Mouse (Mus musculus) CD4-positive, CD25-positive, alpha-beta regulatory T cell, adult 2 months (primary cell): ENCODE data around the gene Kcnd3.
A peak's percentile ranks its signal among the peaks of the same experiment; 100 is the strongest.

Source experiments
- DNase-seq: peaks from one replicate; pipeline ENCODE4 v3.0.0-alpha.2; 2012; ENCODE audit warnings: low read depth, low spot score

Kcnd3 gene

DNA sequence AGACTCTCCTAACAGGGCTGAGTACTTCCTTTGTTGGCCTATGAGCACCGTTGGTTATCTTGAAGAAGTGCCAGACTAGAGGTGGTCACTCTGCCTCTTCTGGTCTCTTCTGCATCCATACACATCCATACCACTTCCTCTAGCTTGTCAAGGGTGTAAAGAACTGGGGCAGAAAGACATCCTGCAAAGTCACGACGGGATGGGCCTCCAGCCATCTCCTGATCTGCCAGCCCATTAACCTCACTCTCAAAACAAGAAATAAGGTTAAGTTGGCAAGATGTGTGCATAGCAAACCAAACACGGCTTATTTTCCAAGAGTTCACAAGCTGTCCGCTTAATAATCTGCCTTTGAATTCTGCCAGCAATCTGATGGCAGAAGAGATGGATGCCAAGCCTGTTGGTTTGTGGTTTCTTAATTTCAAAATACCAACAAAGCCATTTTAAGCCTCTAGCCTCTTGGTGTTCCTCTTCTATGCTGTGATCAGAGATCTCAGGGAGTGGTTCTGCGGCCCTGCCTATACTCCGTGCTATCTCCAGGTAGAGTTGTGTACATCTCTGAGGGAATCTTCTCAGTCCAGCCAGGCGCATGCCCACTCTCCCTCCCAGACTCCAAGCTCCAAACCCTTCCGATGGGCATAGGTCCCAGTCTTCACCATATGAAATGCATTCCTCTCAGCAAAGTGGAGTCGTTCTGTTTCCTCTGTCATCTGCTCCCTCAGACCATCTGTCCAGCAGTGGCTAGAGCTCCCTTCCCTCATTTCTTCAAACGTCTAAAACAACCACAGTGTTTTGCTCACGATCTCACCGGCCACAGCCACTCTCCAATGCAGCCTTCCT is 201.6 kb downstream of the Kcnd3 start:
- DNase-seq: no peak

DNA sequence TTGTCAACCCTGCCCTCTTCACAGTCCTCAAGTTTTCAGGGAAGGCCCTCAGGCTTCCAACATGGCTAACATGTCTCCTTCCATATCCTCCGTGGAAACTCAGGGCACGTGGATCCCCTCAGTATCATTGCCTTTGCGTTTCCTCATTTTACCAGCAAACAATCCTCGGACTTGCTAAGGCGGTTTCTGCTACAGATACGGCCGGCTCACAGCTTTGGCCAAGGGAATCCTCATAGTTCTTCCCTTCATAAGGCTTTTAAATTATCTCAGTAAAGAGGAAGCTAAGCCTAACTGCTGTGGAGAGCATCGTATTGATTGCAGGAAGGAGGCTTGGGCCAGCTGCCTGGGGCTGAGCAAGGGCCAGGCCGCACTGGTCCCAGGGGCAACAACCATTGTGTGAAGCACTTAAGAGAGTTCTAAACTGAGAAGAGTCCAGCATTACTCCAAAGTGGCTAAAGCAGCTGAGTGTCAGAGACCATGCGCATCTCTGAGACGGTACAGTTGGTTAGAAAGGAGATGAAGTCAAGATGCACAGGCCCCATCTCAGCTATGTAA is 203.0 kb downstream of the Kcnd3 start:
- no peak for DNase-seq

DNA sequence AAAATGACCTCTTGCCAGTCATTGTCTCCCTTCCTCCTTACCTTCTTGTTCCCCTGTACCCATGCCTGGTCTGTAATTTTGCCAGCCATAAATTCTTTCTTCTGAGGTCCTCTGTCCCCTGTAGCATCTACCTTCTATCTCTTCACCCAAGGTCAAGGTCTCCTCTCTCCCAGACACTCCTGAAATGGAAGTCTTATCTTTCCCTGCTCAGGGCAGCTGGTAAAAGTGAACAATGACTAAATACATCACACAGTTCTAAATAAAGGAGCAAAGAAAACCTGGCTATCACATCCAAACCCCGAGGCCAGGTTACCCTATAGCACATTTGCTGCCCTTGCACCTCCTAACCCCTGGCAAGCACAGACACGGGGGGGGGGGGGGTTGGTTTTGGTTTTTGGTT is 208.4 kb downstream of the Kcnd3 start:
- no peak for DNase-seq

DNA sequence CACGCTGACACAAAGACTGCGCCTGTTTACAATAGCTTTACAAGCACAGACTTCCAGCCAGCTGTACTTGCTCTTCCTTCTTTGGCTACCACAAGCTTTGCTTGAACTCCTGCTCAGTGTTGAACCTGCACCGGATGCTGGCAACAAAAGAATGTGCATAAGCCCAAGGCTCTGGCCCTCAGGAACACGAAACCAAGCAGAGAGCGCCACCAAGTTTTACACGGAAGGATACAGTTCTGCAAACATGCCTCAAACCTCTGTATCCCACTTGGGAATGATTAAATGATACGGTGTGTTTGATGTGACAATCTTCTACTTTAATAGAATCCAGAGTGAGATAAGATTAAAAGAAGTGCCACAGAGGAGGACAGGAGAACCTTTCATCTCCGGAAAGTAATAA is 210.9 kb downstream of the Kcnd3 start:
- DNase-seq: no peak

DNA sequence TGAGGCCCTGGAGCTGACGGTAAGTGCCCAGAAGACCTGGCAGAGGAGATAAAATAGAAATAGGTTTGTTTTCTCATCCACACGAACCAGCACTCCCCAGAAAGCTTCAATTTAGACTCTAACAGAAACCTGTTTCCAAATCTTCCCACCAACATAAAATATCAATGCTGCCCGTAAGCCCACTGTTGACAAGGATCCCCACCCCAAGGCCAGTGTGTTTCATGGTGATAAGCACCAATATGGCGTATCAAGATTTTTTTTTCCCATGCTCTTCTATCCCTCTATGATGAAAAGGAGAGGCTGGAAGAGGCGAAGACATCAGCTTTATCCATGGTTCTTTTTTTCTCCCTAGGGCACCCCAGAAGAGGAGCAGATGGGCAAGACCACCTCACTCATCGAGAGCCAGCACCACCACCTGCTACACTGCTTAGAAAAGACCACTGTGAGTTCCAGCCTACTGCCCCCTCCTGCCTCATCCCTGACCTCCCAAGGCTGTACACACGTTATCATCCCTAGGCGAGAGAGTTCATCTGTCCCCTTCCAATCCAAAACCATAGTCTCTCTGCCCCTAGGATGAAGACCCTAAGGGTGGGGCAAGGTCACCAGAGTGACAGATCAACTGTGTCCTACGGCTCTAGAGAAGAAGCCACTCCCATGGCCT is 213.1 kb downstream of the Kcnd3 start:
- no peak for DNase-seq

DNA sequence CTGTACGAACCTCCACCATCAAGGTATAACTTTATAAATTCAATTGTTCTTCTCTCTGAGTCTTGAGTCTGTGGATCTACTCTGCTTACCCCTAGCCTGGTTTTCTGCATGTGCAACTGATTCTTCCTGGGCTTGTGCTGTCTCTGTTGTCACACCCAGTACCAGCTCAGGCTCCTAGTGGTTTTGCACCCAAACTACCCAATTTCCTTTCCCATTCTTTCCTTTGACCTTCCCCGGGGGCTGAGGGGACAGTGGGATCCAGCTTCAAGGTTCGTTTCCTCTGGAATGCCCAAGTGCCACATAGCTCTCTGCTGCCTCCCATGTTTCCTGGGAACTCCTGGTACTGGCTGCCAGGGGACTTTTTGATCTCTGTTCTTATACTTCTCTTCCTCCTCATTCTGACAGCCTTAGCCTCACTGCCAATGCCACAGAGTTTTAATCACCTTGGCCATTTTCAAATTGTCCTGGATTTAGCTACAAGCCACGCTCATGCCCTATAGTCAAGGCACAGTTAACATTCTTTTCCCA is 214.9 kb downstream of the Kcnd3 start:
- no peak for DNase-seq

DNA sequence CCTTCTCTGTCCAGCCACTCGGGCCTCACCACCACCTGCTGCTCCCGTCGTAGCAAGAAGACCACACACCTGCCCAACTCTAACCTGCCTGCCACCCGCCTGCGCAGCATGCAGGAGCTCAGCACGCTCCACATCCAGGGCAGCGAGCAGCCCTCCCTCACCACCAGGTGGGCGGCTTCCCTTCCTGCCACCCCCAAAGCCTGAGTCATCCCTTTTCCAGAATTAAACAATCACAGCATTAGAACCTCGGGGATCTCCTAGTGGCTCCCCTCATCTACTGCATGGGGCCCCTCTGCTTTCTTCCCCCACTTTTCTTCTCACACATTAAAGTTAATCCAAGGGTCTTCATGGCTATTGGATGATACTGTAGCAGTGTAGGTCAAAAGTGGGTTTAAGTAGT is 216.0 kb downstream of the Kcnd3 start:
- no peak for DNase-seq

DNA sequence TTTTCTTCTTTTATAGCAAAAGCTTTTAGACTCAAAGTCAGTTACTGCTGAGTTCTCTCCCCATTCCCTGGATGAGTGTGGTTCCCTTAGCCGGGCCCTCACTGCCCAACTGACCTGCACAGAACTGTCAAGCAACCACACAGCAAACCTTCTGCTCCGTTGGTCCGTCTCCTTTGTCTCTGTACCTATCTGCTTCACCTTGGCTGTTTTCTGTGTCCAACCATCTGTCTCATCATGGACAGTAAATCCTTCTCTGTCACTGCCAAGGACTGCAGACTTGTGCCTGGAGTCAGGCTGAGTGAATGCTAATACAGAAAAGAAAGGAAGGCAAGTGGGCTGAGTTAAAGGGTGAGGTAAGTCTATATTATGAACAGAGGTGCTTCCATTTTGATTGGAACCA is 217.6 kb downstream of the Kcnd3 start:
- no peak for DNase-seq

DNA sequence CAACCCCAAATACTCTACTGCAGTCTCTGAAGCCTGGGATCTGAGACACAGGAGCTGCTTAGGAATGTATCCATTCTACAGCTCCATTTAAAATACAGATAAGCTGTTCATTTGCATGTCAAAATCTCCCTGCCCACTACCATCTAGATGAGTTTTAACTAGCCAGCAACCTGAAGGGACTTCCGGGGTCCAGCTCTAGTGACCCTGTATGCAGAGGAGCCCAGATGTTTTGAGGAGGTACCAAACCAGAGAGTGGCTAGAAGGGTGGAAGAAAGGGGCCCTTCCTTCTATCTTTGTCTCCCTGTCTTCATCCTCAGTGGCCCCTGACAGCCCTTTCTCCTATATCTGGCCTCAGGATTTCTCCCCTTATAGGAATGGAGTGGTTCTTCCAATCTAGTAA is 218.7 kb downstream of the Kcnd3 start:
- no peak for DNase-seq

DNA sequence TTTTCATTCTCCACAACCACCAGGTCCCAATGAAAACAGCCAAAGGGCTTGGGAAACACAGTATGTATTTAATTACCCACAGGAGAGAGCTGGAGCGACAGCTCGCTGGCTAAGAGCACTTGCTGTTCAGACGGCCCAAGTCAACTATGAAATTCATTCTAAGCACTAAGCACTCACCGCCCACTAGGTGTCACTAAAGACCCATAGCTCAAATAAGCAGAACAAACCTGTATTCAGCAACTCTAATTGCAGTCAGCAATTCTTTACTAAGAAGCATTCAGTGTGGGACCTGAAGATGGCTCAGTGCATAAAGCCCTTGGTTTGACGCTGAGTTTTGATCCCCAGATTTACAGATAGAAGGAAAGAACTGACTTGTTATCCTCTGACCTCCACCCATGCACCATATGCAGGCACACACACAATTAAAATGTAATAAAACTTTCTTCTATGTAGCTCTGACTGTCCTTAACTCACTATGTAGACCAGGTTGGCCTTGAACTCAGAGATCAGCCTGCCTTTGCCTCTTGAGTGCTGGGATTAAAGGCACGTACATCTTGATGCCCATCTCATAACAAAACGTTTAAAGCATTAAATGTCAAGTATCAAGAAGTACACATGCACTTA is 222.6 kb downstream of the Kcnd3 start:
- DNase-seq: peak; percentile 92

DNA sequence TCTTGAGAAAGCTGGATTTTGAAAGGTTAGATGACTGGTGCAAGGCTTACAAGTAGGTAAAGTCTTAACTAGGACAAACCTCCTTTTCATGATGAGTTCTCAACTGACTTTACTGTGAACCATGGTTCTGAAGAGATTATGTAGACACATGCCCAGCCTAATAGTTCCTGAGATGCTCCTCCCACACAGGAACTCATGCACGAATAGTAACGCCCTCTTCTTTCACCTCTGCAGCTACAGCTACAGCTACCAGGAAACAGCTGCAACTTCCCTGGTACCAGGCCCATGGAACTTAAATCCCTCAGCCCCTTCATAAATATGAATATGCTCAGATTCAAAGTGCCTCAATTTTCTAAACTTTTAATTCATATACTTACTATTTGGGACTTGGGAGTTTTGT is 223.8 kb downstream of the Kcnd3 start:
- DNase-seq: peak; percentile 46

DNA sequence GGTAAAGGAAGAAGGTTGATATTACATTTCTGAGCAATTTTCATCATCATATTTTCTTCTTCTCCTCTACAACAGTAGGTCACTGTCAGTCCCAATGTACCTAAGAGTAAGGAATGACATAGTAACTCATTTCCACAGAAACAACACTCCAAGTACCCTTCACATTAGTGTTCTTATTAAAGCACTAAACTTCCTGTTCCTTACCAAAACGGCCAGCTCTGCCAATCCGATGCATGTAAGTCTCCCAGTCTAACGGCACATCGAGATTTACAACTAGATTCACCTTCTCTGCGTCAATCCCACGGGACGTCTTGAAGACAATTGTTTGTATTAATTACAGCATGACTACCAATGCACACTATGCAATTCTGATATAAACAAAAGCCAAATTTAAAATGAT is 228.2 kb downstream of the Kcnd3 start:
- no peak for DNase-seq

DNA sequence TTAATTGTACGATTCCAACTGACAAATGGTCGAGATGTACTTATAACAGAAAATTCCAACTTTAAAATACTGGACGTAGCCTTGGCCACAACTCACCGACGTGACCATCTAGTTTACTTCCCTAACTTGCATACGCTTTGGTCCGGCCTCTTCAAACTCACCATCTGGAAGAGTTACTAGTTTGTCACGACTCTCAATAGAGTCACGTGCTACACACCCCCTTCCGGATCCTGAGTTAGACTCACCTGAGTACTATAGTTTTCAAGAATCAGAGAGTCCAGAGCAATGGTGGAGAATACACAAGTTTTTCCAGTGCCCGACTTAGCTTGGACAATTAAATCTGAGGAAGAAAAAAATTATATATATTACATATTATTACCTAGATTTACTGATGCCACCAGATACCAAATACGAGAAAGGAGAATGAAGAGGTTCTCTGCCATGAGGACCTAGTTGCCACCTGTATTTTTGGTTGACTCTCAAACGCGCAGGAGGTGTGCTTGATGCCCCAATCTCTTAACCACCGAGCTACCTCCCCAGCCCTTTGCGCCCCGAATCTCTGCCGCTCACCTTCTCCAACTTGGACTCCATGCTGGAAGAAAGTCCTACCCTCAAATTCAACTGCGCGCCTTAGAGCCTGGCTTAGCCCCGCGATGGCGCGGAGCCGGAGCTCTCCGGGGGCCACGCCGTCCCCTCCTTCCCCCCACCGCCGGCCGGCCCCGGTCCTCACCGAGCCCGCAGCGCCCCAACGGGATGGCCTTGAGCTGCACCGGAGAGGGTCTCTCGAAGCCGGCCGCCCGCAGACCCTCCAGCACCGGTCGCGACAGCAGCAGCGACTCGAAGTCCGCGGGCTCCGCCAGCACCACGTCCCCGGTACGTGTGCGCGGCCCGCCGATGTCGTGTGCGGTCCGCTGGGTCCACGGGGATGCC is 234.5 kb downstream of the Kcnd3 start:
- peak; percentile 28 for DNase-seq

DNA sequence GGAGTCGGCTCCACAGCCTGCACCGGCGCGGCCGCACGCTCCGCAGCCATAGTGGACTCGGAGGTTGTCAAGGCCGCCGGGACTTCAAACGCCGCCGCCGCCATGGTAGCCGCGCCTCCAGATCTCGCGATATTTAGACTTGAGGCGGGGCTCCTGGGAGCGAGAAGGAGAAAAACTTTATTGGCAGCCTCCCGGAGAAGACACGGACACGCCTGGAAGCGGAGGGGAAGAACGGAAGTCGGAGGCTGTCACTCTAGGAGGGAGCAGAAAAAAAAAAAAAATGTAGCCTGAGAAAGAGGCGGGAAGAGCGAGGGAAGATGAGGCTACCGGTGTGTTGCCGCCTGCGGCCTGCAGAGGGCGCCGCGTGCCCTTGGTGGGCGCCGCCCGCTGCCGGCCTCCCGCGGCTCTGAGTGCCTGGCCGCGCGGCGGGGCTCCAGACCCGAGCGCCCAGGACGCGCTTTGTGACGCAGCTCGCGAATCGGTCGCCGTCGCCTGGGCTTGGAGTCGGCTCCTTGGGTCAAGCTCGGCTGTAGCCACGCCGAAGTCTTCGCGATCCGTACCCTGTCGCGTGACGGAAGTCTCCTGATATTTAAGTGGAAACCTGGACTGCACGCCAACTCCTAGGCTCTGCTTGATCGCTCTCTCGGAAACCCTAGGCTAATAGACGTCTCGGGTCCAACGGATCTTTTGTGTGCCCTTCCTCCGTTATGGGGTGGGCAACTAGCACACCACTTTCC is 235.4 kb downstream of the Kcnd3 start, which contains the start of gene Ddx20:
TSS of gene Ddx20 (minus strand) at position 251 of the 737 bp plus-strand sequence.
- peak; percentile 98 for DNase-seq

DNA sequence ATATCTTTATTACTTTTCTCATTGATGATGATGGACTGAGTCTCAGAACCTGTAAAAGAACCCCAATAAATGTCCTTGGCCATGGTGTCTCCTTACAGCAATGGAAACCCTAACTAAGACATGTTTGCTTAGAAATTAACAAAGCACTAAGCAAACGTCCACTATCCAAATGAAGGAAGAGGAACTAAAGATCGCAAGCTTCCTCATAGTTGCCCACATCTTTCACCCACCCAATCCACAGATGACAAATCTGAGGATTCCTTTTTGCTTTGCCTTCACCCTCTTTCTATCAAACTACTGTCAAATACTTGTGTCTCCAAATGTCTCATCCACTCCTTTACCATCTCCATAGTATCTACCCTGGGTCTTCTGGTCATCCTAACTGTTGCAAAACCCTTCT is 236.4 kb downstream of the Kcnd3 start:
- DNase-seq: no peak

DNA sequence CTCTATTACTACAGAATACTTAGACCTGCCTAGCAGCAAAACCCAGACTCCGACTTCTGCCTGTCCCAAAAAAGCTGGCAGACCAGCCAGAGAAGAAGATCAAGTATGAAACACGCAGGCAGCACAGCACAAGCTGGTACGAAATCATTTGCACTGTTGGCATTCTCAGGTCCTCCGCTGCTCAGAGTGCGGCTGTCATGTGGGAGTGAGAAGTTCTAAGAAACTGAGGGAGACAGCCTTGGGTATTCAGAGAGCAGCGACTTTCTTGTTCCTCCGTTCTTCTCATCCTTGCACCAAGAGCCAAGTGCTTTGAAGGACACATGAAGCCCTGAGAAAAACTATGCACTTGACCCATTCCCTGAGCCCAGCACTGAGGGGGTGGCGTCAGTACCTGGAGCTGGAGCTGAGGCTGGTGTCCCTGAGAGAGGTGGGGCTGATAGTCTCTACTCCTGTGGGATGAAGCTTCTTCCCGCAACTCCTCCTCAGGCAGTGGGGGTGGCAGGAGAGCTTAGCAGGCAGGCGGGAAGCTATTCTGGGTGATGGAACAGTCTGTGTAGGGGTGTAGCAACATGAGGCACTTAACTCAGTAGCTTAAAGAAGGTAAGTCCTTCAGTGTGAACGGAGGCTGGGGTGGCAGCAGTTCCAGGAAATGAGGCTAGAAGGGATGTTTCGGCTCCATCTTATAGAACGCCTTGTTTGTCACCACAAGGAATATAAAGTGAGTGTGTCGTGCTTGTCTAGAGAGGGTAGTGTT is 241.4 kb downstream of the Kcnd3 start:
- no peak for DNase-seq

DNA sequence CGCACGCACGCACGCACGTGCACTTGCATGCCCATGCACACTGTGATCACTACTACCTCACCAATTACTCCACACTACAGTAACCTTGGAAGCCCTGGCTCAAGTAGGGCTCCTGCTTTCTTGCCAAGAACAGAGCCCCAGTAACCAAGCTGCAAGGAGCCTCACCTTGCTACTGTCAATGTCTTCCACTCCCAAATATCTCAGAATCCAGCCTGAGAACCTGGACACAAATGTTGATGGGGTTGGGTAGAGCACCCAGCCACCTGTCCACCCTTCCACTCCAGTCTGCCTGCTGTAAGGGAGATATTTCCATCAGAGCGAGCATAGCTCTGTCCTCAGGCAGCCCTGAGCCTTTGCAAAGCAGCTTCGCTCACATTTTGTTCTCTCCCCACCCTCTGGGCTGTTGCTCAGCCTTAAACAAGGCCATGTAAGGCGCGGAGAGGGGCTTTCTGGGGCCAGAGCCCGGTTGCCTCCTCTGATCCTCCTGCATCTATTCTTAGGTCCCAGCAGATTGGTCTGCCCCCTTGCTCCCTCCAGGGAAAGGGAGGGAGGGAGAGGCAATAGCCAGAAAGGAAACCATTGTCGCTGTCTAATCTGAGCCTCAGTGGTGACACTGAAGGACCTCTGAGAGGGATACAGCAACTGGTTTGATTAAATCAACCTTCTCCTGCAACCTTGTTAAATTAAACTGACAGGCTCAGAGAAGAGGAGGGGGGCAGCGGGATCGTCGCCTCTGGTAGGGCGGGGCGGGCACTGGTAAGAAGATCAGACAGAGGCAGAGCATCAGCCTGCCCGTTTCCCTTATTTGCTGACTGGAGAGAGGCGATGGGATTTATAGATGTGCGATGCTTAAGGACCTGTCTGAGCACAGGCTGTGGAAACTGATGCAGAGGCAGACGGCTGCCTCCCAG is 243.6 kb downstream of the Kcnd3 start:
- DNase-seq: no peak

DNA sequence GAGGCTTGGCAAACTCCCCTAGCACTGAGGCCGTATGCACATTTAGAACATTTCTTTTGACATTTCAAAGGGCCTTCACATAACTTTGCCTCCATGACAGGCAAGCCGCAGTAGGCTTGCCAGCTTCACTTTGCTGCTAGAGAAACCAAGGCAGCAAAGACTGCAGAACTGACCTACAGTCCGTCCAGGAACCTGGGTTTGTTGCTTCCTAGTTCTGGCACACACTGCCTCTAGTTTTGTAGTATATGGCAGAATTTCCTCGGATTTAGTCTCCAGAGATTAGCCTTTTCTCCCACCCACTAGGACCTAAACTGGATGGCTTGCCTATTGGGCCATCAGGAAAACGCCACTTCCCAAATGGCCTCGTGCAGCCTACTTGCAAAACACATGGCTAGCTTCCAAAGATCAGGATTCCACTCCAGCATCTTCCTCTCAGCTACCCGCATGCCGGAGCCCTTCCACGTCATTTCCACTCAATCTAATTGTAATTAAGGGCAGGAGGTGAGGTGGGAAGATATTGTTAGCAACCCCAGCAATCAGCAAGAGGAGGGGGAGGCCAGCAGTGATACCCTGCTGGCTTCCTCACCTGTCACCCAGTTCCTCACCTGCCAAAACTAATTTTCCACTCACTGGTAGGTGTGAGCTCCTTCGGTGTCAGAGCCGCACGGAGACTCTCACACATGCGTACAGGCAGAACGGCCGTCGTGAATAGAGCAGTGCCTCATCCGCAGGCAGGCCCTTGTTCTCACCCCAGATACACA is 244.4 kb downstream of the Kcnd3 start:
- no peak for DNase-seq
